Mouse (Mus musculus): ENCODE data around the gene Ppp1r14c.

The Ppp1r14c gene

DNA sequence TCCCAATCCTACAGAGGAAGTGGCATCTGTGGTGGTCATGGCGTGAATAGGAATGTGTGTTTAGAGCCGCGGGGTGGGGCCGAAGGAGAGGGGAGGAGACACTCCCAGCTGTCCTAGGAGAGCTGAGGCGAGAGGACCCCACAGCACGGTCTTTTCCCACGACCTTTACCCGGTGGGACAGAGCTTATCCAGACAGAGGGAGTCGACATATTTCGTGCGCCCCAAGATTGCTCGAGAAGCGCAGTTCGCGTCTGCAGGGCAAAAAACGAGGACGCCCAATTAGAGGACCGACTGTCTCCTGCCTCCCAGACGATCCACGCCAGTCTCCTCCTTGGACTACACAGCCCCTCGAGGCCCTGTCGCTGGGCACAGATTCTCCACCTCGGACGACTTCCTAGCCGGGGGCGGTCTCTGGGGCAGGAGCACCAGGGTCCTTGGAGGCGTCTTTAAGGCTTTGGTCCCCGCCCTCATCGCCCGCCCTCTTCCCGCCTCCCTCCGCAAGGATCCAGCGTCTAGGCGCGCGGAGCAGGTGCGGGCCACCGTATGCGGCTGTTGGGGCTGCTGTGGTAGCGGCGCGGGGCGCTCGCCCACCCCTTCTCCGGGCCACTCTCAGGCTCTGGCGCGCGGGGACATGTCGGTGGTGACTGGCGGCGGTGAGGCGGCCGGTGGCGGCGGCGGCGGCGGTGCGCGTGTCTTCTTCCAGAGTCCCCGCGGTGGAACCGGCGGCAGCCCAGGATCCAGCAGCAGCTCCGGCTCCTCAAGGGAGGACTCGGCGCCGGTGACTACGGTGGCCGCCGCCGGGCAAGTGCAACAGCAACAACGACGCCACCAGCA lies at the start of gene Ppp1r14c:
Gene Ppp1r14c (plus strand): TSS at position 22 of the 834 bp plus-strand sequence.
- no peak for DNase-seq (ENCODE audit: low read depth)

DNA sequence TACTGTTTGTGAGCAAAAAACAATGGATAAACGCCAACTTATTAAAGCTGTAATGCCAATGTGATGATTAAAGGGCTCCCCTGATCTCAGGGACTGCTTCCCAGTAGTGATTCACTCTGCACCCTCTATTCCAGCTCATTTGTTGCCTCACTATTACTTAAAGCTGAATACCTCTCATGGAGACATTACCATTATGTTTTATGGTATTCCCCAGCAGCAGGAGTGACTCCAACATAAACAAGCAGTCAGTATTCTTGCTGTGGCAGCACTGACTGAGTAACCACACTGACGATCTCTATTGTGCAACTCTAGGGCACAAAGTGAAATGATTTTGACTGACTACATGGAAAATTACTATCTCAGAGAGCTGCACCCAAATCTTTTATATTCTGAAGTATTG lies 44.5 kb upstream of the Ppp1r14c start:
- peak; percentile 9 for DNase-seq (ENCODE audit: low read depth)

DNA sequence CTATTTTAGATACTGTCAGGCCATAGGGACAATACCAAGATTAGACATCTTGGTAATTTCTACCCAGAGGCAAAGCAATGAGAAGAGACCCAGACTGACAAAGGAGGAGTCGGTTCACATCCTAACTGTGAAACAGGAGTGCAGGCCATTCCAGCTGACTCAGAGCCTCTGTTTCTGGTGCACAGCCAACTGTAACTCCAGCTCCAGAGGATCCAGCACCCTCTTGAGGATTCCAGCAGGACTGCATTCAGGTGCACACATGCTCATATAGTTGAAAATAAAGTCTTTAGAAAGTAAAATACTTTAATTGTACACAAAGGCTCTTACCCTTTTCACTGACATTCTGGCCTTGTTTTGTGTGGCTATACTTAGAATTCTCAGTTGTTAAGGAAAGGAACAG lies 40.4 kb upstream of the Ppp1r14c start:
- peak; percentile 55 for DNase-seq (ENCODE audit: low read depth)

DNA sequence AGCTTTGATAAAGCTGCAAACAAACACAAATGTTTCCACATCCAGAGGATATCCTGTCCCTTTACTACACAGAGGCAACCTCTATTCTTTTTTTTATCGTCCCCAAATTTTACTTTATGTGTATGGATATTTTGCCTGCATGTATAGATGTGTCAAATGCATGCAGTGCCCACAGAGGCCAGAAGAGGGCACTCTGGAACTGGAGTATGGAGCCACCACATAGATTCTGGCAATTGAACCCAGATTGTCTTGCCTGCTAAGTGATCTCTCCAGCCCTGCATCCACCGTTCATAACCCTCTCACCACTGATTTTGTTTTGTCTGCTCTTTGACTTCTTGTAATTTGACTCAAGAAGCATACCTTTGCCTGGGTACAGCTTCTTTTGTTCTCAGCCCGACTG lies 33.0 kb upstream of the Ppp1r14c start:
- DNase-seq (ENCODE audit: low read depth), result peak; percentile 84

DNA sequence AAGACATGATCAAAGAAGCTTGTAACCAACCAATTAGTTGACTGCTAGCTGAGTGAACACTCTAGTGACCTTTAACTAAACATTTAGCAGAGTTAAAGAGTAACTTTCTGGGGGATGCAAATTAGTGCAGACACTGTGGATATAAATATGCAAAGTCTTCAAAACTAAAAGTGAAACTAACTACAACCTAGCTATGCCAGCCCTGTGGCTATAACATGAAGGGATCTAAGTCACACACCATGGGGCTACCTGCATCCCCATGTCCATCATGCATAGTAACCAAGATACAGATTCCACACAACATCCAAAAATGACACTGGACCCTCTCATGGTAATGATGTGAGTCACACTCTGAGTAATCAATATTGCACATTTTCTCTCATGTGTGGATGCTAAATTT lies 31.3 kb upstream of the Ppp1r14c start:
- no peak for DNase-seq (ENCODE audit: low read depth)

DNA sequence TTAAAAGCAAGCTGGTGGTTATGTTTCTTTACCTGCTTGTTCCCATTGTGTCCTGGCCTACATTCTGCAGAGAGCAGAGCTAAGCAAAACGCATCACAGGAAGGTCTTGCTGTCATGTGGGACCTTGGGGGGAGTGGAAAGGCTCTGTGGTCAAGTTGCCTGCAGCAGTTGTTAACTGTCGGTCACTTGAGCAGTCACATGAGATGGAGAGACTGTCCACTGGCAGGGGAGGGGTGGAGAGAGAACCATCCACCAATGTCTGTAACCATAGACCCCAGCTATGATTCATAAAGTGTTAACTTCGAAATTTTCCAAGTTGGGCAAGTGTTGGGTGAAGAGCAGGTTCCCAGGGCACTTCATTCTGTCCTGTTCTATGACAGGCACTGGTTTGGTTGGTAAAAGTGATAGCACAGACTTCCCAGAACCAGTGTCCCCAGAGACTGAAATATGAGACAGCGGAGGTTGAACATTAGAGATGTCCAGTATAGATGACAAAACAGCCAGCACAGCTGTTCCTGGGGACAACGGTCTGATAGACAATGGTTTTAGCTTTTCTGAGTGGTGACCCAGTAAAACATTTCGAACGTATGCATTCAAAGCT lies 29.0 kb upstream of the Ppp1r14c start:
- no peak for DNase-seq (ENCODE audit: low read depth)

DNA sequence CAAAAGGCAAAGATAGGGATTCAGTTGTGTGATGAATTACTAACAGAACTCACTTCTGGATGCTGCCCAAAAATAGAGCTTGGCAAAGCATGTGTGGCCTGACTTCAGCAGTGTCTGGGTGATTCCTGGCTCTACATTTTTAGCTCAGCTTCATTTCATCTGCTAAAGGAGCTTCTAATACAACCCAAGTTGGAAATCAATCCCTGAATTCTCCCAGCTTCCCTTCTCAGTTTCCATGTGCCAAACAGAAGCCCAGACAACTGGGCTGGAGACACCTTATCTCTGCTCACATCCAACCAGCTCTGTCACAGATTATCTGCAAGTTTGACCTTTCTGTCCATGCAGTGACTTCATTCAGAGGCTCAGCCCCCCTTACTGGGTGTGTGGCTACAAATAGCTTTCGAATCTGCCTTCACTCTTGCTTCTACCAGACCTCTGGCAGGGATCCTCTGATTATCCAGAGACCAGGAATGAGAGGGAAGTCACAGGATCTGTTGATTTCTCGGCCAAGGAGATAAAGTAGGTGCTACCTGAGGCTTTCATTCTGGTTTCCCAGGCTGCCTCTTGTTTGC lies 28.4 kb upstream of the Ppp1r14c start:
- no peak for DNase-seq (ENCODE audit: low read depth)

DNA sequence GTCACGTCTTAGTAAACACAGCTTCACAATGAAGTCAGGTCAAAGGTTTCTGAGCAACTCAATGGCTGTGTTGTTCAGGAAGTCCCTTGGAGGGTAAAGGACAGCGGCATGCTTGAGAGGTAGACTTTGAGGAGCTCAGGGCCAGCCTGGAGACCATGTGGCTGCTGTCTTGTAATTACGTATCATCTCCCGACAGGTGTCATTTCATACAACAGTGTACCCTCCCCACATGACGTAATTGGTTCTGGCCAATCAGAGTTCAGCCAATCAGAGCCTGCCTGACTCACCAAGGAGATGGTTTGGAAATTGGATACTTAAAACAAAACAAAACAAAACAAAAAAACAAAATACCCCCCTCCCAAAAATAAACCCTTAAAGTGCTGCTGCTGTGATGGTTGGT lies 20.2 kb upstream of the Ppp1r14c start:
- DNase-seq (ENCODE audit: low read depth), result no peak

DNA sequence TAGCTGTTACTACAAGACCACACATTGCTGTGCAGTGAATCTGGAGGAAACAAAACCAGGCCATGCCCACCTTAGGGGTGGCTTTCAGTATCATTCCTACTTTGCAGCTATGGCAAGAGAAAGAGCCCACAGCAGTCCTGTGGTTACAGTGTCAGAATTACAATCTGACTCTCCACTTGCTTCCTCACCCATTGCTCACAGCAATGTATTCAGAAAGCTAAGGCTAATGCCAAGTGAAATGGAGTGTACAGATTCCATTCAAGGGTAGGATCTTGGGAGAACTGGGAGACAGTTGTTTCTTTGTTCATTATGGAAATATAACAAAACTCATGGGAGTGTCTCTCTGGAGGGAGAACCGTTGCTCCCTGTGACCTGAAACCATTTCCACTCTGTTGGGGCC lies 6.3 kb upstream of the Ppp1r14c start:
- no peak for DNase-seq (ENCODE audit: low read depth)

DNA sequence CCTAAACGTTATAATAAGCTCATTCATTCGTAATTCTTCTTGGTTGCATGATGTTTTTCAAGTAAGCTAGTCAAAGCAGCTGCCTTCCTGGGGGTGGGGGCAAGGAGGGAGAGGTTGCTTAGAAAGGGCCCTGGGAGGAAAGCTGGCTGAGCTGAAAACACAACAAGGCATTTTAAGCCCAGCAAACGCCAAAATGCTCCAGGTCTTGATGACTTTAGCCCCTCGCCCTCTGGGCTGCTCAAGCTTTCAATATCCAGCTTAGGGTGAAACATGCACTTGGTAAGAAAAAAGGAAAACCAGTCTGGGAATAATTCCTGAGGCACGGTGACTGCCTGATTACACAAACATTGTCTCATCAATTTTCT lies 204 bp upstream of the Ppp1r14c start:
- DNase-seq (ENCODE audit: low read depth), result no peak

DNA sequence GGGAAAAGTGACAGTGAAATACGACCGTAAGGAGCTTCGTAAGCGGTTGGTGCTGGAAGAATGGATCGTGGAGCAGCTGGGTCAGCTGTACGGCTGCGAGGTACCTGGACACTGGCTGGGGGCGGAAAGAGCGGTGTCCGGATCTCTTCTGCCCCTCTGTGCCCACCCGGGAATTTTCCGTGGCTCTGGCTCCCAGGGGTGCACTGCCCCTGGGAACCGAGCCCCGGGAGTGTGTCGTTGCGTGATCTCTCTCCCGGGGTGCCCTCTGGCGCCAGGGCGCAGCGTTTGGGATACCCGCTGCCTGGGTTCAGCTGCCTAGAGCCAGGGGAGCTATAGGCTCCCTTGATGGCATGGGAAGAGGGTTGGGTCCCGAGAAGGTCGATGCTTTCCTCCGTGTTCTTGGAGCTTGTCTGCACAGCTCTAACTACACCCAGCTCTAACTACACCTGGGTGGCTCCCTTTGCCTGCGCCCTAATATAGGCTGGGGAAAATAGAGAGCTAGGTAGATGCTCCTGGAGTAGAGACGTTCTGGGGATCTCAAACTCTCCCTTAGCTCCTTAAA lies 1.1 kb downstream of the Ppp1r14c start:
- no peak for DNase-seq (ENCODE audit: low read depth)

DNA sequence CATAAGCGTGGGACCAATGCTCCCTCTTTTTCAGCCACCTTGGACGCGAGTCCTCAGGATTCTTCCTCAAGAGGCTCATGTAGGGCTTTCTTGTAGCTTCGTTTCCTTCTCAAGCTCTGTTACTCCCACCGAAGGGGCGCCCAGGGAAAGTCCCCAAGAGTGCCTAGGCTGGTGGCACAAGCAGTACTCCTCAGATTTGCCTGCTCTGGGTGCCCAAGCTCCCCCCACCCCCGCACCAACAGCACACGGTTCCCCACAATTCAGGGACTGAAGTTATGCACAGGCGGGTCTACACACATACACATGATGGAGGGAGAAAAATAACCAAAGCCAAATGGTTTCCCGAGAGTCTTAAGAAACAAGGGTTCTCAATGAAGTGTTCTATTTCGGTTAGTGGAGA lies 1.6 kb downstream of the Ppp1r14c start:
- no peak for DNase-seq (ENCODE audit: low read depth)

DNA sequence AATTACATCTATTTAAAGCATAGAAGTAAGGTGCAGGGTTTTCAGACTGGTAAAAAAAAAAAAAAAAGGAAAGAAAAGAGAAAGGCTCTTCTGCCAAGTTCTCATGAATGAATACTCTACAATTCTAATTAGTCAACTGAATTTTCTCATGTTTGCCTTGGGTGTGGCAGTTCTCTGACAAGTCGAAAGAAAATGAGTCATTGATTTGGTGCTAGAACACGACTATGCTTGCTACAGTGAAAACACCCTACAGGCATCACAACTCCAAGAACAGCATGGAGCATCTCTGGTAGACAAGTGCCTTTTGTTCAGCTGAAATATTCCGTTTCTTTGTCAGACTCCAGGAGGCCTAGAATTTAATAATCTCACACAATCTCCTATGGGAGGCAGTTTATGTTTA lies 17.3 kb downstream of the Ppp1r14c start:
- DNase-seq (ENCODE audit: low read depth), result no peak

DNA sequence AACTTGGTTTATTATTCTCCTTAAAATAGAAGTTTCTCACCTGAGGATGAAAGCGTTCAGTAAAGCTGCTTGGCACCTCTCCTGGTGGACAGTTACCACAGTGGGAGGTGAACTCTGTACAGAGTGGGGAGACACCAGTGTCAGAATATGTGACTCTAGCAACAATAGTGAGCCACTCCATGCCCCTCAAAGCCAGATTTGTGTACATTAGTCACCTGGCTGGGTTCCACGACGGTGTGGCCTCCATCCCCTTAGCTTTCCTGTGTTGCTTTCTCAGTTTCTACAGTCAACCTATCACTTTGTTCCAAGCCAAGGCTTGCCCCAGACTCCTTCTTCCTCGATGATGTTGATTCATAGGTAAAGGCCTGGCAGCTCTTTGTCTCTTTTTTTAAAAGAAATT lies 26.4 kb downstream of the Ppp1r14c start:
- DNase-seq (ENCODE audit: low read depth), result no peak

DNA sequence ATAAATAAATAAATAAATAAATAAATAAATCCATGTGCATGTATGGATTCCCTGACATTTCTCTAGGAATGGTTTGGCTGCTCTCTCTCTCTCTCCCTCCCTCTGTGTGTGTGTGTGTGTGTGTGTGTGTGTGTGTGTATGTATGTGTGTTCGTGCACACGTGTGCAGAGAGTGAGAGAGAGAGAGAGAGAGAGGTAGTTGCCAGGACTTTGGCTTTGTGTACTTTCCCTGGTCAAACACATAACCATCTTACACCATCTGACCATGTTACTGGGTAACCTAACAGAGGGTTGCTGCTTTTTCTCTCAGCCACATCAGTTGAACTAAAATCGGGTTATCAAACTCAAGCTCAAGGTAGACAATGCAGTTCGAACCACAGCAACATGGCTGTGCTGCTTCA lies 27.7 kb downstream of the Ppp1r14c start:
- no peak for DNase-seq (ENCODE audit: low read depth)

DNA sequence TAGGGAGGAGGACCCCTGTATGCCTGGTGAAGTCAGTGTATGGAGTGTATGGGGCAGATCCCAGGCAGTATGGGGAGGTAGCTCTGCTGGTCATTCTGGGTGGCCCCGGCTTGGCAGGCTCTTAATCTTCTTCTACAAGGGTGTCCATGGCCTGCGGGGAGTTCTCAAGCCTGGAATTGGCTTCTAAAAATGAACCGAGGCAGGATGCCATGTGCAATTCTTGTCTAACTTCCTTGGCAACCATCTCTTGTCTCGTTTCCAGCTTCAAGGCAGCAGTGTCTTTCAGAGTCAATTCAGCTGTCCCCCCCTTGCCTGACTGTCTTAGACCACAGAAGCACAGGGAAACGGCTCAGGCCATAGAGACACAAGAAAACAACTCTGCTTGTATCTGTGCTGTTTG lies 28.3 kb downstream of the Ppp1r14c start:
- no peak for DNase-seq (ENCODE audit: low read depth)

DNA sequence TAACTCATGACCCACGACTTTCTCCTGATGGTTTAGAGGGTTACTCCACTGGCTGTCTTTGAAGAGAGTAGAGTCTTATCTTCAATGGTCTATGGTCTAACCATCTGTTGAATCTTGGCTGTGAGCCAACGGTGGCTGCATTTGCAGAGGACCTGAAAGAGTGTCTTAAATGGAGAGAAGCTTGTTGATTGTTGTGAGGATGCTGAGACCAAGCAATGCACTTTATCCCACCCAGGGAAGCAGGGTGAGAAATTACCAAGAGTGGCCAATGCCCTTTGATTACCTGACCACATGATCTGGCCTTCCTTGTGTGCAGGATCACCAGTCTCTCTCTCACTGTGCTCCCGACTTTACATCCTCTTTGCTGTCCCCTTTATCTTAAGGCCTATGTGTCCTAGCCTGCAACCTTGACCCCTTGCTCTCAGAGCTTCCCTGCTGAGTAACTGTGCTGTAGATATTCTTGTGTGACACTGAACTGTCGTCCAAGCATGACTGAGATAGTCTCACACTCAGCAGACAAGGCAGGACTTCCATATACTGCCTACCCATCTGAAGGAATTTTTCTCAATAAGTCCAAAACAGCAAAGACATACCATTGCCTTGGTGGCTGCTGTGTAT lies 28.9 kb downstream of the Ppp1r14c start:
- DNase-seq (ENCODE audit: low read depth), result no peak

DNA sequence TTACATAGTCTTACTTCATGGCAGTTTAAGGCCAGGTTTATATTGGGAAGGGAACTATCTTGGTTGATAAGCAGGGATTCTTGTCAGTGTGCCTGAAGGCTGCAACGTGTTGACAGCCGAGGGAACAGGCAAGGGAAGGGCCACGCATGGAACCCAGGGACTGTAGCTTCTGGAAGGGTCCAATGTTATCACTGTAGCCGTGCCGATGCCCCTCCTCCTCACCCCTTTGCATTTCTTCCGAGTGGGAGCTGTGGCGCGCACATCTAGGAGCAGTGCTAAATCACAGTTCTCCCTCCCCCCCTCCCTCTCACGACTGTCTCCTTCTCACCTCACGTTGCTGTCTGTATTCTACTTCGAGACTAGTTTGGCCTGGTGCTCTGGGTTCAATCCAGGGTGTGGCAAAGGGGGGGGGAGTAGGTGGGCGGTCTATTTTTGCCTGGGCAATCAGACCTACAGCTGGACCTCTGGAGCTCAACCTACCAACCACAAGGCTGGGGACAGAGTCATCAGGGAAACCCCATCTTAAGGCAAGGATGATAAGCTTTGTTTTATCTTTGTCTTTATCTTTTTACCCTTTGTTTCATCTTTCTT lies 29.6 kb downstream of the Ppp1r14c start:
- DNase-seq (ENCODE audit: low read depth), result no peak

DNA sequence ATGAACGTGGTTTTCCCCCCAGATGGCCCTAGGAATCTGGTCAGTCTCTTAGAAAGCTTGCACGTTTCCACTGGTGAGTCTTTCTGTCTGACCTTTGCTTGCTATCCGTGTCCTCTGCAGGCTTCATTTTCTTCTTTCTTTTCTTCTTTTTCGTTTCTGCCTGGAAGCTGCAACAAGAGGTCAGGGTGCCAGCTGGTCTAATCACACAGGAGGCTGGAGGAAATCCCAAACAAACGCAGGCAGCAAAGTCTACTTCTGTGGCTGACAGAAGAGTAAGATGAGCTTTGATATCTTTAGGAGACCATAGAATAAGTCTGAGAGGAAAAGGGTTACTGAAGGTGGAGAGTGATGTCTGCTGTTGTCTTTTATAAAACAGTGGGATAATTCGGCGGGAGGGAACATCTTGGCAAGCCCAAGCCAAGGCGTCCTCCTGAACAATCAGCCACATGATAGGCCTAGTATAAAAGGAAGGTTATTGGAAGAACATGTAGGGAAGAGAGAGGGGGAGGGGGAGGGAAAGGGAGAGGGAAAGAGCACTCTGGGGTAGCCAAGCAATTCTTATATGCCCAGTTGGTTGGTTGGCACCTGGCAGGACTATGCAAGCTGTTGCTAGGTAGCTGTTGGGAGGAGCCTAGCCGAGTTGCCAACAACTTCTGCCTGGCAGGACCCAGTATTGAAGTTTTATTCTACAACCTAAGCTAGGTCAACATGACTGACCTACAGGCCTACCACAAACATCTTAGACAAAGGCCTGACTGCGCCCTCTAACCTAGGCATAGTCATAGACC lies 30.3 kb downstream of the Ppp1r14c start:
- DNase-seq (ENCODE audit: low read depth), result no peak

DNA sequence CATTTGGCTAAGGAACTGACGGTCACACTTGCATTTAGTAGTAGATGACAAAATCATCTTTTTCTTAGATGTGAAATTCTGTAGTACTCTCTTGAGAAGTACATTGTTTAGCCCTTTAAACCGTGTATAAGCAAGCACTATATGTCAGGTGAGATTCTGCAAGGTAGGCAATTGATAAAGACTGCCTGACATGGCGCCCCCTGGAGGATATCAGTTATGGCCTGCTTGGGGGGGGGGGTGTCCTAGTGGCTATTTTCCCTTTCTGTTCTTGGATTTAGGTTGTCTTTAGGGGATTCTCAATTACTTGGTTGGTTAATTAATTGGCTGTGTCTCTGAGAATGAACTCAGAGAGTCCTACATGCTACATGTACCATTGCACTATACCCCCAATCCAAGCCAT lies 31.5 kb downstream of the Ppp1r14c start:
- no peak for DNase-seq (ENCODE audit: low read depth)

DNA sequence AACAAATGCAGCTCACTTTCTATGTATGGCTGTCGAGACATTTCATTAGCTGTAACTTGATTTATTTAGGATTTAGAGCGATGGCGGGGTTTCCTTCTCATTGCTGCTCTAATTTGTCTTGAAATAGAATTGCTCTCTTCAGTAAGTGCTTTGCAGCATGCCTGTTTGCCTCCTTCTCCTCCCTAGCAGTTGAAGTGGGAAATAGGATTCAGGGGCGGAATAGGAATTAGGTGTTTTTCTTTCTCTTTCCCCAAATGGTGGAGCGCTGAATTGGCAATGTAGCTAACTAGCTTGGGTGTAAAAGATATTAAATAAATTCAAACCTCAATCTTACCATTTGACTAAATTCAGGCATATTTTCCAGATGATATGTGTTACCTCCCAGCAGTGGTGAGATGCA lies 32.2 kb downstream of the Ppp1r14c start:
- no peak for DNase-seq (ENCODE audit: low read depth)

DNA sequence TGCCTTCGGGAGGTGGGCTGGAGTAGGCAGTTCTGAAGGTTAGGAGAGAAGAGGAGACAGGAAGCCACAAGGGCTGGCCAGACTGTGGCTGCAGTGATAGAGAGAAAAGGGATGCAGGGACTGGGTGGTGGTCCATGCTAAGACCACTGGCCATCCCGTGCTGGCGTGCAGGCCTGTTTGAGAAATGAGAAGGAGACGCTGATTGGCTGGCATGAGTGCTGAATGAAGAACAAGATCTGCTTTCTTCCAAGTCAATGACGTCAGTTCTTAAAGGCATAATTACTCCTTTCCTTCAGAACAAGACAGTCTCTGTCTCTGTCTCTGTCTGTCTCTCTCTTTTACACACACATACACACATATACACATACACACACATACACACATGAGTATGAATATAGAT lies 36.4 kb downstream of the Ppp1r14c start:
- DNase-seq (ENCODE audit: low read depth), result no peak
